Mouse (Mus musculus) activated CD4-positive, CD25-positive, alpha-beta regulatory T cell, adult 9 weeks (primary cell): ENCODE measurements around the gene Gm14744. TPM values are rescaled to one million over a fixed set of nuclear protein-coding genes. Genes with fewer than 3 reads are reported as not detected.

Experiments
- polyA plus RNA-seq: library from polyadenylated mRNA; unstranded; fragments of 100-300 nt; shearing (Covaris generic); gene quantifications from one replicate; pipeline ENCODE4 v1.2.1, GENCODE M21; 2017

The Gm14744 gene
- not detected for polyA plus RNA-seq

DNA sequence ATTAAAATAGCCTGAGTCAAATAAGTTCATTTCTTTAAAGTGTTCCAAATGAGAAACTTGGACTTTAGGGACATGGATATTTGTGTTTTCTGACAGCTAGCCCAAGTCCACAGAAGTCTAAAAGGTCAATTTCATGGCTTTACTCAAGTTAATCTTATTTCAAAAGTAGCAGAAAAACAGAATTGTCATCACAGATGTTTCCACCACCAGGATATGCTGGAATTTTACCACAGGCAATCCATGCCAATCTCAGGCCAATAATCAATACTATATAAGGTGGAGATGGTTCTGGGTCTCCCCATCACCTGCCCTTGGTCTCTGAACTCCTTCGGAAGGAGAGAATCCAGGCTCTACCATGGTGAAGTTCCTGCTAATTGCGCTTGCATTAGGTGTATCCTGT is at the start of gene Gm14744:
Gene Gm14744 (plus strand): TSS at position 301 of the 400 bp plus-strand sequence.

DNA sequence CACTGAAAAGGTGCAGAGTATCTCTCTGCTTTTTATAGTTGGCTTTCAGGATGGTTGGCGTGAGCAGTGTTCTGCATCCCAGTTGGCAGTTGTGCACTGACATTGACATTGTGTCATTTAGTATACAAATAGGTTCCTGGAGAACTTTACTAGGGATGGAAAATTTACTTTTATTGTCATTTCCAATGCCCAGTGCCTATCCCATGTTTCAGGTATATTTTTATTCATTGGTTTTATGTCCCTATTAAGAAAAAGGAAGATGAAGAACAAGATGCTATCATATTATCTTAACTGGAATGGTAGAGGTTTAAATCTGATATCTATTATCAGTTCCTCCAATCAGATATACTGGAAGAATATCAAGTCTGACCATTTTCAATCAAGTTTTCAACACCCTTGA is 11.0 kb upstream of the Gm14744 start, which contains the start of gene Pbsn:
Gene Pbsn (minus strand): TSS at position 101 of the 400 bp plus-strand sequence.

Other genes with a start within 250 kb of the Gm14744 start
- 39.3 TPM for gene Prkx, start 68.5 kb upstream of the Gm14744 start, polyA plus RNA-seq
- not detected for gene Pbsn, start 11.1 kb upstream of the Gm14744 start, polyA plus RNA-seq
- gene 5430402E10Rik, start 60.3 kb downstream of the Gm14744 start, polyA plus RNA-seq, result not detected
- not detected for gene Obp1a, start 226.6 kb downstream of the Gm14744 start, polyA plus RNA-seq